Mouse (Mus musculus) right cerebral cortex, postnatal 14 days (tissue): ENCODE results near the gene Katnb1.

ENCODE experiments used
- DNase-seq: peaks from one replicate; pipeline ENCODE4 v3.0.0; 2022

Katnb1 gene

DNA sequence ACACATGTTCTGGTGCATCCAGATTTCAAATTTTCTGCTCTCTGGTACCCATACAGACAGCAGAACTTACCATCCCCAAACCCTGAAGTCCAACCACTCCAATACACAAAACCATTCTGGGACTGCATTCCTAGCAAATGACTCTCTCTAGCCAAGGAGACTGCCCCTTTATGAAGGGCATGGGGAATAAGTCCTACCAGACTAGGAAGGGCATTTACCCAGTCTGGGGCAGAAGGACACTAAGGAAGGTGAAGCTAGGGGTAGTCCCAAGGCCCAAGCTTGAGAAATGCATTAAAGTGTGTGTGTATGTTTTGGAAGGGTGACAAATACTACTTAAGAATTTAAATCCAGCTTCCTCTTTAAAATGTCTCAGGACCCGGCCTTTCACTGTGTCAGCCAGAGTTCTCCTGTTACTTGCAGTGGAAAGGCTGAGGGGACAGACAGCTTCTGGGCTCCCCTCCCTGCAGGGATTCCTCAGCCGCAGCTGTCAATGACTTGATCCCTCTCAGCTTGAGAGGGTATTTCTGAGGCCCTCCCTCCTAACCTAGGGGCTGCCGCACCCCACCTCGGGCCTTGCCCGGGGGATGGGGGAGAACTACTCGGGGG, 60.6 kb downstream of the Katnb1 start:
- no peak for DNase-seq

DNA sequence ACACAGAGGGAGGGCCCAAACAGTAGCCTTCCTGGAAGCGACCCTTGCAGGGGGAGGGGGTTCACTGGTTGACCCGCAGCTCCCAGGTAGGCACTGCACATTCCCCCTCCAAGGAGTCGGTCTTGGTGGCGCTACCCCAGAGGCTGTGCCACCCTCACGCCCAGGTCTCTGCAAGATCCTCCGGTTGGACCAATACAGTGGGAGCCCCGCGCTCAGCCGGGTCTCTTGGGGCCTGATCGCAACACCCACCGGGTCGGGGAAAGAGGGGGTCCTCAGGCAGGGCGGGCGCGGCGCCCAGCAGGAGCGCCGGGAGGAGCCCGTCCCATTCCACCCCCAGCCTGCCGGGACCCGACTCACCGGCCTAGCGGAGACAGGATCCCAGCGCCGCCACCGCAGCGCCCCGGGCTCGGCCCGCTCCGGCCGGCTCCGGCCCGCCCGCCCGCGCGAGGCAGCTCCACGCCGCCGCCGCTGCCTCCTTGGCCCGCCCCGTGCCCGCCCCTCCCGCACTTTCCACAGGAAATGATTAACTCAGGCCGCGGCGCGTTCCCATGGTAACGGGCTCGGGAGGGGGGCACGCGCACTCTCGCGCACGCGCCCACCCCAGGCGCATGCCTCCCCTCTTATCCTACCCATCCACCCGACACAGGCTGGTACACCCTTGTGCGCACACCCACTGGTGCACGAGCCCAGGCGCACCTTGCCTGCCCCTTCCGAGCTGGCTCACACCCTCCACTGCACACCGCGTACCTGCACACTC, 61.3 kb downstream of the Katnb1 start:
- DNase-seq: peak; percentile 92

GRCm38 (mm10) chr8:95142985-95143804, 62.2 kb downstream of the Katnb1 start:
- DNase-seq: peak; percentile 36

GRCm38 (mm10) chr8:95143805-95144630, 63.0 kb downstream of the Katnb1 start:
- no peak for DNase-seq

GRCm38 (mm10) chr8:95144631-95145015, 63.6 kb downstream of the Katnb1 start:
- DNase-seq: no peak

DNA sequence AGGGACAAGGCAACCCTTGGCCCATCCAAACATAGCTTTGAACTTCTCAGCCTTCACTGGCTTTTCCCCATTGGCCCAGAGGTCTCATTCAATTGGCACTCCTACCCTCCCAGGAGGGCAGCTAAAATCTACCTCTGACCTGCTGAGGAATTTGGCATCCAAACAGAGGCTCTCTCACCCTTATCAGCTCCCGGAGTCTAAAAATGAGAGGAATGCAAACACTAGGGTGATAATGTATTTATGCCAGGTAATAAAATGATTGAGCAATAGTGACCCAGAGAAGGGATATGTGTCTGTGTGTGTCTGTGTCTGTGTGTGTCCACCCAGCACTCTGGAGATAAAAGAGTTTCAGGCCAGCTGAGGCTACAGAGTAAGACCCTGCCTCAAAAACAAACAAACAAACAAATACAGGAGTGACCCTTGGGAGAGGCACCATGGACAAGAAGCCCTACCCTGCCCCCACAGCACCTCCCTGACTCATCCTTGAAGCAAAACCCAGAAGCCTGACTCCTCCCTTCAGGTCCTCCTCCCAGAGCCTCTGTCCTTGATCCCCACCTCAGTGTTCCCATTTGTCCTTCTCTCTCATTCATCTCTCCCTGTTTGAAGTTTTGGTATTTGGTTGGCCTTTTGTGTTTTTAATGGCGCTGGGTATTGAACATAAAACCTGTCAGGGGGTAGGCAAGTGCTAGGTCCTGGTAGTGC, 65.2 kb downstream of the Katnb1 start:
- DNase-seq: no peak

GRCm38 (mm10) chr8:95146846-95147245, 65.9 kb downstream of the Katnb1 start:
- no peak for DNase-seq

GRCm38 (mm10) chr8:95149426-95149825, 68.4 kb downstream of the Katnb1 start:
- DNase-seq: no peak

- no peak for DNase-seq
Measured at GRCm38 (mm10) chr8:95150608-95151007, 69.6 kb downstream of the Katnb1 start.
